Mouse (Mus musculus) liver, adult 2 months (tissue): ENCODE measurements around the gene Olfr120.

Experiments
- CTCF ChIP-seq: fragments of 200-500 bp; IDR thresholded peaks from 2 replicates; pipeline ENCODE4 v1.5.1; 2011; ENCODE audit warnings: low read depth, low read length, control low read depth
- POLR2A ChIP-seq: fragments of 200-500 bp; IDR thresholded peaks from 2 replicates; pipeline ENCODE4 v1.6.1; 2011; ENCODE audit warnings: low read length, control low read depth; ENCODE audit not compliant: insufficient read depth; ENCODE audit errors: extremely low read depth

GRCm38 (mm10) chr17:37721508-37721907, at the start of gene Olfr120:
- TF ChIP-seq CTCF, result no peak
- TF ChIP-seq POLR2A, result no peak
